Mouse (Mus musculus) megakaryocyte progenitor cell, adult 5-6 weeks (primary cell): Measurements from ENCODE around the gene Olfr281. TPM values are rescaled to one million over a fixed set of nuclear protein-coding genes. Genes with fewer than 3 reads are reported as not detected.
A peak's percentile ranks its signal among the peaks of the same experiment; 100 is the strongest.

Experiments used
- ATAC-seq: replicated peaks from 2 replicates; pipeline ENCODE4 v1.8.0; 2016; ENCODE audit warnings: mild to moderate bottlenecking, moderate TSS enrichment, inconsistent platforms; ENCODE audit not compliant: poor library complexity
- total RNA-seq, 2 experiments: library from RNA; stranded (forward) in 1 of 2; stranded (reverse) in 1 of 2; fragments of 157-497, 149-512 nt in 1 of 2; fragments of 200-1000 nt in 1 of 2; gene quantifications; 2 replicates each; pipeline versions ENCODE4 v1.2.3 to v1.2.4; 2015 to 2017

Gene Olfr281
- total RNA-seq, 2 experiments from 2014 or later = not detected

GRCm38 (mm10) chr15:98483907-98484886 lies 31.8 kb downstream of the Olfr281 start:
- peak; percentile 77 for ATAC-seq

GRCm38 (mm10) chr15:98486433-98487021 lies 34.1 kb downstream of the Olfr281 start:
- 0 out of 2 replicates have a peak, but pooled peaks have one; percentile 14 for ATAC-seq

- no peak for ATAC-seq
These were observed 38.9 kb downstream of the Olfr281 start for GRCm38 (mm10) chr15:98491332-98491731.

- ATAC-seq = no peak
These were observed 39.7 kb downstream of the Olfr281 start, which contains the start of gene Olfr279 for GRCm38 (mm10) chr15:98492102-98492501. TSS of gene Olfr279 (plus strand) at chr15:98492402.

- no peak for ATAC-seq
These were observed 45.2 kb downstream of the Olfr281 start for GRCm38 (mm10) chr15:98497631-98498030.

GRCm38 (mm10) chr15:98503317-98503716 lies 50.9 kb downstream of the Olfr281 start:
- ATAC-seq = no peak

DNA sequence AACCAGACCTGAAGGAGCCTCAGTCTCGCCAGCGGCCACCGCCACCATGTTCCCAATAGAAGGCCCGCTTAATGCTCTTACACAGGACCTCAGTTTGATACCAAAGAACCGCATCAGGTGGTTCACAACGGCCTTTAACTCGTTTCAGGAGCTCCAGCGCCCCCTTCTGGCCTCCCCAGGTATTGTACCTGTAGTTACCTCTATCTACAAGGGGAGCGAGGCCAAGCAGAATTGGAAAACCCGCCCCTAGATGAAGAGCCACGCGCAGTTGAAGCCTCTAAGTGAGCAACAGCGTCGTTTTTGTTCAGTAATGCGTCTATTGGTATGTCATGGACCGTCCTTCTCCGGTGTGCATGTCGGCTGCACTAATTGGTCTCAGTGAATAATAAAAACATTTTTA lies 52.1 kb downstream of the Olfr281 start:
- peak; percentile 83 for ATAC-seq

DNA sequence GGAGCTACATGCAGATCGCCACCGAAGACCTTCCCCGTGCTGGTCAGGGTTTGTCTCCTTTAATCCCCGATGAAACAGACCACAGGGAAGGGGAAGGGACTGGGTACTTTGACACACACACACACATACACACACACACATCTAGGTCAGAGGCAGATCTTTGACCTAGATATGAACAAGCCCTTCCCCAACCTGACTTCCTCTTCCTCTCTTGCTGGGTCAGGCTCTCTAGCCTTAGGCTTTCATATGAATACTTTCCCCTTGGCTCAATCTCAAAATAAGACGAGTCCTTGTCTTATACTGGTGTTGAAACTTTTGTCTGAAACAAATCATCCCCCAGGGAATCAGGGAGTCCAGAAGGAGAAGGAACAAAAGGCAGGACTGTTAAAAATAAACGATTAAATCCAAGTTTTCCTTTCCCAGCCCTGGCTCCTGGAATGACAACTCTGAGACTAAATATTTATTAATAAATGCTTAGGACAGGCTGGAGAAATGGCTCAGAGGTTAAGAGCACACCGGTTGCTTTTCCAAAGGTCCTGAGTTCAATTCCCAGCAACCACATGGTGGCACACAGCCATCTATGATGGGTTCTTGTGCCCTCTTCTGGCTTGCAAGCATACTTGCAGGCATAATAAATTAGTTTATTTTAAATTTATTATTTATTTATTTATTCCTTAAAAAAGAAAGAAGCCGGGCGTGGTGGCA lies 54.0 kb downstream of the Olfr281 start:
- ATAC-seq = peak; percentile 60

GRCm38 (mm10) chr15:98507321-98507720 lies 54.9 kb downstream of the Olfr281 start:
- ATAC-seq = no peak

DNA sequence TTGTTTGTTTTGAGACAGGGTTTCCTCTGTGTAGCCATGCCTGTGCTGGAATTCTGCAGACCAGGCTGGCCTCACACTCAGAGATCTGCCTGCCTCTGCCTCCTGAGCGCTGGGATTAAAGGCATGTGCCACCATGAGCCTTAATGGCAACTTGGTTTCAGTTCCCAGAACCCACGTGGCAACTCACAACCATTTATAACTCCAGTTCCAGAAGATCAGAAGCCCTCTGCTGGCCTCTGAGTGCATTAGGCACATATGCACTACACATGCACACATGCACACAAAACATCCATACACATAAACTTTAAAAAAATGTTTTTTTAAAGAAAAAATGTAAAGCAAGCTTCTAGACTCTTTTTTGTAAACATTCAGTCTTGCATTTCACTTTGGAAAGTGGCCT lies 57.0 kb downstream of the Olfr281 start:
- ATAC-seq = no peak

Other genes with a start within 250 kb of the Olfr281 start
- not detected in 2 replicates for gene Gm44579, start 231.6 kb upstream of the Olfr281 start, total RNA-seq (2015)
- gene Gm44579, start 231.6 kb upstream of the Olfr281 start, total RNA-seq (2017) = not detected in 2 replicates
- gene Olfr287, start 231.5 kb upstream of the Olfr281 start, total RNA-seq (2015) = 0.07 and 0.42 TPM in 2 replicates
- gene Olfr287, start 231.5 kb upstream of the Olfr281 start, total RNA-seq (2017) = not detected in 2 replicates
- gene Olfr286, start 218.1 kb upstream of the Olfr281 start, total RNA-seq (2015) = not detected in 2 replicates
- gene Olfr286, start 218.1 kb upstream of the Olfr281 start, total RNA-seq (2017) = not detected in 2 replicates
- gene H1fnt, start 195.3 kb upstream of the Olfr281 start, total RNA-seq (2015) = not detected in 2 replicates
- gene H1fnt, start 195.3 kb upstream of the Olfr281 start, total RNA-seq (2017) = not detected in 2 replicates
- not detected in 2 replicates for gene Zfp641, start 156.4 kb upstream of the Olfr281 start, total RNA-seq (2015)
- not detected in 2 replicates for gene Zfp641, start 156.4 kb upstream of the Olfr281 start, total RNA-seq (2017)
- gene Olfr285, start 135.2 kb upstream of the Olfr281 start, total RNA-seq (2015) = not detected in 2 replicates
- gene Olfr285, start 135.2 kb upstream of the Olfr281 start, total RNA-seq (2017) = not detected in 2 replicates
- not detected in 2 replicates for gene Olfr284, start 111.6 kb upstream of the Olfr281 start, total RNA-seq (2015)
- not detected in 2 replicates for gene Olfr284, start 111.6 kb upstream of the Olfr281 start, total RNA-seq (2017)
- gene Olfr283, start 71.6 kb upstream of the Olfr281 start, total RNA-seq (2015) = not detected in 2 replicates
- gene Olfr283, start 71.6 kb upstream of the Olfr281 start, total RNA-seq (2017) = not detected in 2 replicates
- not detected in 2 replicates for gene Olfr282, start 21.4 kb upstream of the Olfr281 start, total RNA-seq (2015)
- not detected in 2 replicates for gene Olfr282, start 21.4 kb upstream of the Olfr281 start, total RNA-seq (2017)
- gene OR5BS1P, start 17.3 kb downstream of the Olfr281 start, total RNA-seq (2015) = not detected in 2 replicates
- not detected in 2 replicates for gene OR5BS1P, start 17.3 kb downstream of the Olfr281 start, total RNA-seq (2017)
- gene Lalba, start 30.1 kb downstream of the Olfr281 start, total RNA-seq (2015) = not detected in 2 replicates
- not detected in 2 replicates for gene Lalba, start 30.1 kb downstream of the Olfr281 start, total RNA-seq (2017)
- not detected in 2 replicates for gene Olfr279, start 39.8 kb downstream of the Olfr281 start, total RNA-seq (2015)
- gene Olfr279, start 39.8 kb downstream of the Olfr281 start, total RNA-seq (2017) = not detected in 2 replicates
- 65.7 and 68.6 TPM in 2 replicates for gene Kansl2, start 81.7 kb downstream of the Olfr281 start, total RNA-seq (2015)
- 60.1 and 62.8 TPM in 2 replicates for gene Kansl2, start 81.7 kb downstream of the Olfr281 start, total RNA-seq (2017)
- gene Ccnt1, start 118.3 kb downstream of the Olfr281 start, total RNA-seq (2015) = 47.1 and 57.8 TPM in 2 replicates
- gene Ccnt1, start 118.3 kb downstream of the Olfr281 start, total RNA-seq (2017) = 54.1 and 62.5 TPM in 2 replicates
- not detected in 2 replicates for gene 4930415O20Rik, start 118.4 kb downstream of the Olfr281 start, total RNA-seq (2015)
- gene 4930415O20Rik, start 118.4 kb downstream of the Olfr281 start, total RNA-seq (2017) = not detected in 2 replicates
- 2.2 and 3.1 TPM in 2 replicates for gene Adcy6, start 157.5 kb downstream of the Olfr281 start, total RNA-seq (2015)
- gene Adcy6, start 157.5 kb downstream of the Olfr281 start, total RNA-seq (2017) = 6.7 and 7.7 TPM in 2 replicates
- not detected in 2 replicates for gene Cacnb3, start 178.3 kb downstream of the Olfr281 start, total RNA-seq (2015)
- not detected in 2 replicates for gene Cacnb3, start 178.3 kb downstream of the Olfr281 start, total RNA-seq (2017)
- 22.1 and 25.0 TPM in 2 replicates for gene Ddx23, start 210.3 kb downstream of the Olfr281 start, total RNA-seq (2015)
- gene Ddx23, start 210.3 kb downstream of the Olfr281 start, total RNA-seq (2017) = 88.0 and 121 TPM in 2 replicates
- gene Rnd1, start 224.9 kb downstream of the Olfr281 start, total RNA-seq (2015) = 1.1 and 1.7 TPM in 2 replicates
- gene Rnd1, start 224.9 kb downstream of the Olfr281 start, total RNA-seq (2017) = 3.3 and 3.5 TPM in 2 replicates